Mouse (Mus musculus) kidney, adult 2 months (tissue): ENCODE measurements around the gene Hp. TPM values are rescaled to one million over a fixed set of nuclear protein-coding genes. Genes with fewer than 3 reads are reported as not detected.

Experiments
- DNase-seq: peaks from one replicate; pipeline ENCODE4 v3.0.0; 2021
- H3K27ac ChIP-seq: fragments of 200-500 bp; 2 replicates; pipeline ENCODE4 v1.5.1; 2012; ENCODE audit warnings: low read depth, low read length, control low read depth, inconsistent platforms; ENCODE audit not compliant: insufficient read depth
- H3K27me3 ChIP-seq: fragments of 200-500 bp; replicated peaks from 2 replicates; pipeline ENCODE4 v1.6.1; 2012; ENCODE audit warnings: mild to moderate bottlenecking, moderate library complexity, low read length, inconsistent platforms; ENCODE audit not compliant: control insufficient read depth, insufficient read depth
- H3K36me3 ChIP-seq: fragments of 200-500 bp; 2 replicates; pipeline ENCODE4 v1.6.1; 2012; ENCODE audit warnings: mild to moderate bottlenecking, moderate library complexity, low read length, inconsistent platforms; ENCODE audit not compliant: control insufficient read depth, insufficient read depth
- H3K4me1 ChIP-seq: fragments of 200-500 bp; 2 replicates; pipeline ENCODE4 v1.6.1; 2011; ENCODE audit warnings: low read length; ENCODE audit not compliant: control insufficient read depth, insufficient read depth
- H3K4me3 ChIP-seq: fragments of 200-500 bp; 2 replicates; pipeline ENCODE4 v1.5.1; 2011; ENCODE audit warnings: mild to moderate bottlenecking, low read depth, low read length, control low read depth; ENCODE audit not compliant: insufficient read depth
- CTCF ChIP-seq: fragments of 200-500 bp; conservative IDR thresholded peaks from 2 replicates; pipeline ENCODE4 v1.5.1; 2011; ENCODE audit warnings: low read depth, mild to moderate bottlenecking, control low read depth, low read length, moderate library complexity, mixed read lengths; ENCODE audit not compliant: insufficient read depth, insufficient read length
- POLR2A ChIP-seq: fragments of 200-500 bp; IDR thresholded peaks from one replicate; pipeline ENCODE4 v1.6.1; 2011; ENCODE audit warnings: low read depth, low read length, control low read depth
- WGBS: fragments of 180-500 bp; shearing (Covaris S2); methylation state at CpG from one replicate; pipeline ENCODE4 v1.1.7; 2018; 5-methylcytosine and 5-hydroxymethylcytosine counted together
- polyA plus RNA-seq: library from polyadenylated mRNA; depleted of rRNA; stranded (reverse); fragments of >200 nt; gene quantifications from 2 replicates; pipeline ENCODE4 v1.2.3, GENCODE M21; 2012

The Hp gene
- polyA plus RNA-seq, 1 experiment: 35.0 TPM

- WGBS: 3% methylated on average over 10 of the region's 10 CpGs
- H3K4me3 ChIP-seq: peak overlapping the region; percentile 85
- H3K27me3 ChIP-seq: no peaks in the 10 kb centered on the region
- DNase-seq: no peak
- TF ChIP-seq POLR2A (no peak), CTCF (no peak)
- H3K4me1 ChIP-seq: 0 out of 2 replicates have a peak, but pooled peaks cover 5% of the 10 kb centered on the region
- peak overlapping the region; percentile 79; the same call in 1 of the 2 replicates for H3K27ac ChIP-seq
- peaks cover 1% of the 10 kb centered on the region; the same call in 1 of the 2 replicates for H3K36me3 ChIP-seq
These were observed 14.2 kb downstream of the Hp start for GRCm38 (mm10) chr8:109564766-109565165.

DNA sequence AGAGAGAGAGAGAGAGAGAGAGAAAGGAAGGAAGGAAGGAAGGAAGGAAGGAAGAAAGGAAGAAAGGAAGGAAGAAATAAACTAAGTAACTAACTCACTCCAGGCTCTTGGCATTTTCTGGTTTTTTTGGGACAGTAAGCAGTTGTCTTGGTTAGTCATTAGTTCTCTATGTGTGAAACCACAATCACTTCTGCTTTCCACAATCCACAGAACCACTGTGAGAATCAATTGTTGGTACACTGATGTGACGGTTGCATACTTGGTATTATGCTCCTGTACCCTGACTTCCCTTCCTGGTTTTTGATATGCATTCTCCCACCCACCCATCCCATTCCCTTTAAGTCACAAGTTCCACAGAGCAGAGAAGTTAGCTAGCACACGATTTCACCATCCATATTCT, 15.1 kb downstream of the Hp start:
- Histone ChIP-seq H3K4me3 (no peak overlapping the region), H3K36me3 (peaks cover 3% of the 10 kb centered on the region; the same call in 1 of the 2 replicates), H3K4me1 (0 out of 2 replicates have a peak, but pooled peaks cover 5% of the 10 kb centered on the region), H3K27ac (no peak overlapping the region), H3K27me3 (no peaks in the 10 kb centered on the region)
- TF ChIP-seq POLR2A (no peak), CTCF (no peak)
- 62% methylated on average over 2 of the region's 2 CpGs for WGBS
- no peak for DNase-seq

DNA sequence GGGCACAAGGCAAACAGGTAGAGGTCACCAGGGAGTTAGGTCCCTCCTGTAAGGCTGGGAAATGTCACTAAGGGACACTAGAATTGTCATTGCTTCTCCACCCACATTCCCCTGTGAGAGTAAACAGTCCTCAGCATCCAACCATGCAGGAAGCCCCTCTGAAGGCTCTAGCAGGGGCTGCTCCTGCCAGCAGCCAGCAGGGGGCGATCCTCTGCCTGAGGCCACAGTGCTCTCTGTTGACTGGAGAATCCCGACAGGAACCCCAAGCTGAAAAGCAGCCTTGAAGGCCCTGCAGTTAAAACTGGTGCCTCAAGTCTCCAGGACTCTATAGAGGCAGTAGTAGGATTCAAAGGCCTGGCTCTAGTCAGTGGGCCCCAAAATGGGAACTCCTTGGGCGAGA, 27.3 kb downstream of the Hp start:
- TF ChIP-seq POLR2A (no peak), CTCF (peak; percentile 44)
- Histone ChIP-seq H3K4me1 (no peaks in the 10 kb centered on the region), H3K36me3 (0 out of 2 replicates have a peak, but pooled peaks cover 3% of the 10 kb centered on the region), H3K4me3 (no peak overlapping the region), H3K27ac (no peak overlapping the region), H3K27me3 (no peaks in the 10 kb centered on the region)
- no peak for DNase-seq
- WGBS: 45% methylated on average over 3 of the region's 3 CpGs

DNA sequence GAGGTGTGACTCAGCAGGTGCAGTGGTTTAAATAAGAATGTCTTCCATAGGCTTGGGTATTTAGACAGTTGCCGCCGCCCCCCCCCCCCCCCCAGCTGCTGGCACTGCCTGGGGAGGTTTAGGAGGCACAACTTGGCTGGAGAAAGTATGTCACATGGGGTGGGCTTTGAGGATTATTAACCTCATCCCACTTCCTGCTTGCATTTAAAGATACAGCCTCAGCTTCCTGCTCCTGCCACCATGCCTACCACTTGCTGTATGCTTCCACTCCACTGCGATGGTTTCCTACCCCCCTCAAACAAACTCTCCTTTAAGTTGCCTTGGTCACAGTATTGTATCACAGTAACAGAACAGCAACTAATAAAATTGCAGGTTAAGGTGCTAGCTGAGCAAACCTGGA, 34.9 kb downstream of the Hp start:
- no peak for TF ChIP-seq CTCF
- TF ChIP-seq POLR2A: no peak
- no peak overlapping the region for H3K4me3 ChIP-seq
- no peak for DNase-seq
- H3K27me3 ChIP-seq: no peaks in the 10 kb centered on the region
- H3K36me3 ChIP-seq: no peaks in the 10 kb centered on the region
- no peaks in the 10 kb centered on the region for H3K4me1 ChIP-seq
- 29% methylated on average over 3 of the region's 3 CpGs for WGBS
- no peak overlapping the region for H3K27ac ChIP-seq

- H3K36me3 ChIP-seq: no peaks in the 10 kb centered on the region
- H3K4me1 ChIP-seq: no peaks in the 10 kb centered on the region
- H3K27ac ChIP-seq: no peak overlapping the region
- H3K4me3 ChIP-seq: no peak overlapping the region
- no peak for TF ChIP-seq CTCF
- TF ChIP-seq POLR2A: no peak
- WGBS: 56% methylated on average over 8 of the region's 8 CpGs
- no peaks in the 10 kb centered on the region for H3K27me3 ChIP-seq
- no peak for DNase-seq
These were observed 36.0 kb downstream of the Hp start for GRCm38 (mm10) chr8:109542748-109543519.

- Histone ChIP-seq H3K4me3 (no peak overlapping the region), H3K4me1 (no peaks in the 10 kb centered on the region), H3K27ac (no peak overlapping the region), H3K27me3 (no peaks in the 10 kb centered on the region), H3K36me3 (no peaks in the 10 kb centered on the region)
- 80% methylated on average over 5 of the region's 5 CpGs for WGBS
- DNase-seq: no peak
- no peak for TF ChIP-seq POLR2A
- TF ChIP-seq CTCF: no peak
These were observed 36.8 kb downstream of the Hp start for GRCm38 (mm10) chr8:109542165-109542564.

- H3K36me3 ChIP-seq: no peaks in the 10 kb centered on the region
- H3K27me3 ChIP-seq: no peaks in the 10 kb centered on the region
- DNase-seq: peak; percentile 74
- H3K27ac ChIP-seq: no peak overlapping the region
- 11% methylated on average over 5 of the region's 5 CpGs for WGBS
- H3K4me3 ChIP-seq: no peak overlapping the region
- peak; percentile 73 for TF ChIP-seq CTCF
- TF ChIP-seq POLR2A: no peak
- no peaks in the 10 kb centered on the region for H3K4me1 ChIP-seq
These were observed 42.3 kb downstream of the Hp start for GRCm38 (mm10) chr8:109536703-109537102.
